In the genomic region with DNA sequence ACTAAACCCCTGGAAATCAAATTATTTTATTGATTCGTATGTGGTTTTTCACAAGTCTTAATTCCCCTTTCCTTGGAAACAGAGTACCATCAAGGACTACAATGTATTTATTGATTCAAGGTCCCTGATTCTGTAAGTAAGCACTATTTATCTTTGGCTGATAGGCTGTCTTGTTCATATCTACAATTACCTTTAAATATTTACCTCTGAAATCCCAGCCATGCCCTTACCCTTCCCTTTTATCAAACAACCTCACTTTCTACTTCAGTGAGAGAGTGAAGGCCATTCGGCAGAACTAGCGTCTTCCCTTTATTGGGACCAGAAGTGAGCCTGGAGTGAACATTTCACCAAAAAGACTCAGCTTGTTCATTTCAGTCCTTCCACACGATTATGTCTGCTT, we compare ENCODE assay signal across 22 mouse cellular contexts. TPM values are rescaled to one million over a fixed set of nuclear protein-coding genes. Genes with fewer than 3 reads are reported as not detected.
DNase-seq lines count a peak whose midpoint lies in the region; ATAC-seq and TF ChIP-seq lines count a peak whose summit lies in the region.
"Had no signal": no experiment of that assay in that cellular context is flagged by ENCODE, and none has a peak within 500 bp of the region (broad histone marks: within the 10 kb centered on the region; RNA-seq: fewer than 3 reads in every experiment).

No protein-coding gene starts in this region.

- H3K9ac ChIP-seq in stomach, embryonic 14.5 days (replicated peaks; ENCODE audit: low read depth, low read length) = no peak overlapping the region
- H3K9ac ChIP-seq in stomach, embryonic 15.5 days = no peak overlapping the region
- H3K9ac ChIP-seq in stomach, embryonic 16.5 days (ENCODE audit: low read length) = no peak overlapping the region
- no peak overlapping the region for H3K9ac ChIP-seq in stomach, postnatal 0 days (ENCODE audit: low read length)
- H3K9ac ChIP-seq in intestine, embryonic 16.5 days (ENCODE audit: low read depth, low read length) = no peak overlapping the region
- H3K9ac ChIP-seq in liver, embryonic 11.5 days (ENCODE audit: low read depth, low read length) = no peak overlapping the region

- peak; percentile 46; the same call in 1 of the 2 replicates for ATAC-seq in stomach, embryonic 14.5 days (ENCODE audit: insufficient number of reproducible peaks, insufficient read depth, low FRiP score, low read depth)
- peak; percentile 66; the same call in 1 of the 2 replicates for ATAC-seq in stomach, embryonic 15.5 days (ENCODE audit: insufficient read depth, low FRiP score, low read depth)
- 0 out of 2 replicates have a peak, but pooled peaks have one; percentile 21 for ATAC-seq in stomach, embryonic 16.5 days (ENCODE audit: insufficient read depth, low FRiP score)
- ATAC-seq in stomach, postnatal 0 days (ENCODE audit: low FRiP score, low TSS enrichment) = peak; percentile 77; the same call in 1 of the 2 replicates
- no peak for ATAC-seq in intestine, embryonic 16.5 days
- ATAC-seq in liver, embryonic 11.5 days (replicated peaks; ENCODE audit: low FRiP score) = no peak
- ATAC-seq: activated CD4-positive, CD25-positive, alpha-beta regulatory T cell, adult 4 months; CD4-positive, CD25-positive, alpha-beta regulatory T cell, adult 4 months; Patski had no signal

- H3K4me1 ChIP-seq in stomach, embryonic 14.5 days (ENCODE audit: control insufficient read depth, insufficient read depth, low read length) = no peaks in the 10 kb centered on the region
- no peaks in the 10 kb centered on the region for H3K4me1 ChIP-seq in stomach, embryonic 15.5 days
- H3K4me1 ChIP-seq in stomach, embryonic 16.5 days (ENCODE audit: control insufficient read depth, insufficient read depth, low read length) = no peaks in the 10 kb centered on the region
- H3K4me1 ChIP-seq in stomach, postnatal 0 days (replicated peaks; ENCODE audit: control insufficient read depth, insufficient read depth) = no peaks in the 10 kb centered on the region
- H3K4me1 ChIP-seq in intestine, embryonic 16.5 days (ENCODE audit: control insufficient read depth, insufficient read depth, low read length) = no peaks in the 10 kb centered on the region
- no peaks in the 10 kb centered on the region for H3K4me1 ChIP-seq in liver, embryonic 11.5 days (replicated peaks; ENCODE audit: control insufficient read depth, insufficient read depth, low read length)

- H3K4me3 ChIP-seq in stomach, embryonic 14.5 days (ENCODE audit: low read depth, low read length) = no peak overlapping the region
- H3K4me3 ChIP-seq in stomach, embryonic 15.5 days (replicated peaks) = no peak overlapping the region
- no peak overlapping the region for H3K4me3 ChIP-seq in stomach, embryonic 16.5 days (replicated peaks; ENCODE audit: low read length)
- no peak overlapping the region for H3K4me3 ChIP-seq in stomach, postnatal 0 days (ENCODE audit: low read depth, low read length)
- H3K4me3 ChIP-seq in intestine, embryonic 16.5 days (ENCODE audit: low read length) = no peak overlapping the region
- H3K4me3 ChIP-seq in liver, embryonic 11.5 days (ENCODE audit: low read depth, low read length) = no peak overlapping the region

- H3K27ac ChIP-seq in stomach, embryonic 14.5 days (ENCODE audit: low read length) = no peak overlapping the region
- H3K27ac ChIP-seq in stomach, embryonic 15.5 days = no peak overlapping the region
- no peak overlapping the region for H3K27ac ChIP-seq in stomach, embryonic 16.5 days (ENCODE audit: low read length)
- H3K27ac ChIP-seq in stomach, postnatal 0 days (replicated peaks) = no peak overlapping the region
- H3K27ac ChIP-seq in intestine, embryonic 16.5 days (ENCODE audit: low read length) = no peak overlapping the region
- H3K27ac ChIP-seq in liver, embryonic 11.5 days (ENCODE audit: low read depth, low read length) = no peak overlapping the region

- no peaks in the 10 kb centered on the region for H3K36me3 ChIP-seq in stomach, embryonic 14.5 days (ENCODE audit: control insufficient read depth, insufficient read depth, low read length)
- no peaks in the 10 kb centered on the region for H3K36me3 ChIP-seq in stomach, embryonic 15.5 days
- H3K36me3 ChIP-seq in stomach, embryonic 16.5 days (ENCODE audit: control insufficient read depth, insufficient read depth, low read length) = no peaks in the 10 kb centered on the region
- H3K36me3 ChIP-seq in stomach, postnatal 0 days (ENCODE audit: control insufficient read depth, insufficient read depth, low read length) = no peaks in the 10 kb centered on the region
- H3K36me3 ChIP-seq in intestine, embryonic 16.5 days (ENCODE audit: control insufficient read depth, insufficient read depth, low read length) = no peaks in the 10 kb centered on the region
- H3K36me3 ChIP-seq in liver, embryonic 11.5 days (ENCODE audit: control insufficient read depth, insufficient read depth, low read length) = no peaks in the 10 kb centered on the region

- H3K4me2 ChIP-seq in stomach, embryonic 14.5 days (replicated peaks; ENCODE audit: low read depth, low read length) = no peak overlapping the region
- no peak overlapping the region for H3K4me2 ChIP-seq in stomach, embryonic 15.5 days
- no peak overlapping the region for H3K4me2 ChIP-seq in stomach, embryonic 16.5 days (ENCODE audit: low read depth, low read length)
- H3K4me2 ChIP-seq in stomach, postnatal 0 days (replicated peaks; ENCODE audit: low read depth) = no peak overlapping the region
- no peak overlapping the region for H3K4me2 ChIP-seq in intestine, embryonic 16.5 days (ENCODE audit: low read depth, low read length)
- no peak overlapping the region for H3K4me2 ChIP-seq in liver, embryonic 11.5 days

- 44% methylated on average over 4 of the region's 4 CpGs for WGBS in stomach, embryonic 14.5 days
- 57% methylated on average over 4 of the region's 4 CpGs for WGBS in stomach, embryonic 15.5 days
- 47% methylated on average over 4 of the region's 4 CpGs for WGBS in stomach, embryonic 16.5 days
- 54% methylated on average over 4 of the region's 4 CpGs for WGBS in stomach, postnatal 0 days
- WGBS in intestine, embryonic 16.5 days = 48% methylated on average over 4 of the region's 4 CpGs
- 75% methylated on average over 4 of the region's 4 CpGs for WGBS in liver, embryonic 11.5 days

- no peak for TF ChIP-seq EP300 in stomach, postnatal 0 days (optimal IDR thresholded peaks at IDR 0.05)

- H3K9me3 ChIP-seq in stomach, embryonic 14.5 days (ENCODE audit: control insufficient read depth, low read depth, low read length) = no peaks in the 10 kb centered on the region
- no peaks in the 10 kb centered on the region for H3K9me3 ChIP-seq in stomach, embryonic 15.5 days
- no peaks in the 10 kb centered on the region for H3K9me3 ChIP-seq in stomach, embryonic 16.5 days (replicated peaks; ENCODE audit: control insufficient read depth, low read length)
- no peaks in the 10 kb centered on the region for H3K9me3 ChIP-seq in stomach, postnatal 0 days (ENCODE audit: control insufficient read depth, low read length)
- H3K9me3 ChIP-seq in intestine, embryonic 16.5 days (ENCODE audit: control insufficient read depth, low read length) = no peaks in the 10 kb centered on the region
- no peaks in the 10 kb centered on the region for H3K9me3 ChIP-seq in liver, embryonic 11.5 days (ENCODE audit: control insufficient read depth, low read length)
- H3K9me3 ChIP-seq: G1E had no signal

- TF ChIP-seq CTCF in stomach, postnatal 0 days (IDR thresholded peaks at IDR 0.05; ENCODE audit: low read depth) = no peak

- H3K27me3 ChIP-seq in stomach, embryonic 14.5 days (ENCODE audit: control insufficient read depth, insufficient read depth, low read length) = no peaks in the 10 kb centered on the region
- no peaks in the 10 kb centered on the region for H3K27me3 ChIP-seq in stomach, embryonic 15.5 days (replicated peaks)
- H3K27me3 ChIP-seq in stomach, embryonic 16.5 days (ENCODE audit: control insufficient read depth, insufficient read depth, low read length) = no peaks in the 10 kb centered on the region
- H3K27me3 ChIP-seq in stomach, postnatal 0 days (ENCODE audit: control insufficient read depth, insufficient read depth, low read length) = no peaks in the 10 kb centered on the region
- no peaks in the 10 kb centered on the region for H3K27me3 ChIP-seq in intestine, embryonic 16.5 days (replicated peaks; ENCODE audit: control insufficient read depth, insufficient read depth, low read length)
- H3K27me3 ChIP-seq in liver, embryonic 11.5 days (replicated peaks; ENCODE audit: control insufficient read depth, insufficient read depth, low read length) = no peaks in the 10 kb centered on the region
- H3K27me3 ChIP-seq: CH12.LX, Patski had no signal

- DNase-seq in stomach, postnatal 0 days (ENCODE audit: low spot score) = no peak
- DNase-seq in liver, embryonic 11.5 days (ENCODE audit: low spot score) = no peak
- DNase-seq in cerebellum, adult 11 months = no peak
- no peak for DNase-seq in layer of hippocampus, postnatal 10 days (ENCODE audit: low spot score in 2 of 2)
- DNase-seq: adrenal gland, adult 2 months; adrenal gland, adult 8-10 months; adrenal gland, postnatal 10 days; adrenal gland, postnatal 14 days; adrenal gland, postnatal 25 days; adrenal gland, postnatal 36 days; B cell, adult 2 months; cerebellum, adult 11-12 months; cerebellum, adult 18-20 months had no signal

RNA-seq across cellular contexts. Expression of a gene that starts 27.7 kb away (rescaled TPM):
- polyA plus RNA-seq in stomach, embryonic 14.5 days (2014; fragmentation: Nextera tagmentation; extraction: Ambion mirVana) = 74.3 and 78.7 TPM in 2 replicates
- 145 and 287 TPM in 2 replicates for polyA plus RNA-seq in stomach, embryonic 15.5 days (2015; fragmentation: Nextera tagmentation; extraction: Ambion mirVana)
- polyA plus RNA-seq in stomach, embryonic 16.5 days (2015; fragmentation: Nextera tagmentation; extraction: Ambion mirVana) = 285 and 313 TPM in 2 replicates
- 937 and 994 TPM in 2 replicates for polyA plus RNA-seq in stomach, postnatal 0 days (2015; fragmentation: Nextera tagmentation; extraction: Ambion mirVana)
- 47.1 and 83.2 TPM in 2 replicates for polyA plus RNA-seq in intestine, embryonic 16.5 days (2015; fragmentation: Nextera tagmentation; extraction: Ambion mirVana)
- 1,283 and 1,400 TPM in 2 replicates for polyA plus RNA-seq in liver, embryonic 11.5 days (2014; fragmentation: Nextera tagmentation; extraction: Ambion mirVana)
- 10 to 100 TPM; 62.4 to 64.3 TPM for total RNA-seq in layer of hippocampus, postnatal 10 days (2021)

RNA-seq across cellular contexts. Expression of a gene that starts 50.5 kb away (rescaled TPM):
- polyA plus RNA-seq in stomach, embryonic 14.5 days (2014; fragmentation: Nextera tagmentation; extraction: Ambion mirVana) = 7.9 and 8.8 TPM in 2 replicates
- 9.5 and 18.3 TPM in 2 replicates for polyA plus RNA-seq in stomach, embryonic 15.5 days (2015; fragmentation: Nextera tagmentation; extraction: Ambion mirVana)
- 16.6 and 39.9 TPM in 2 replicates for polyA plus RNA-seq in stomach, embryonic 16.5 days (2015; fragmentation: Nextera tagmentation; extraction: Ambion mirVana)
- polyA plus RNA-seq in stomach, postnatal 0 days (2015; fragmentation: Nextera tagmentation; extraction: Ambion mirVana) = 1.3 and 2.2 TPM in 2 replicates
- 2.4 and 5.9 TPM in 2 replicates for polyA plus RNA-seq in intestine, embryonic 16.5 days (2015; fragmentation: Nextera tagmentation; extraction: Ambion mirVana)
- 3.2 and 3.5 TPM in 2 replicates for polyA plus RNA-seq in liver, embryonic 11.5 days (2014; fragmentation: Nextera tagmentation; extraction: Ambion mirVana)
- 1 to 10 TPM; 1.1 to 1.3 TPM for total RNA-seq in layer of hippocampus, postnatal 10 days (2021)
- polyA plus RNA-seq: CD4-positive, CD25-positive, alpha-beta regulatory T cell, adult 4 months had no signal

Comparison
In these comparisons a context has a peak if more than half of its experiments do, and no peak if none do; other contexts are left out.
1. ATAC-seq: peak in stomach, embryonic 14.5 days (single experiment), stomach, embryonic 15.5 days (single experiment), stomach, embryonic 16.5 days (single experiment) and stomach, postnatal 0 days (single experiment); none in intestine, embryonic 16.5 days (single experiment) and liver, embryonic 11.5 days (single experiment).